Mouse (Mus musculus): ENCODE results near the gene Ncstn. TPM values are rescaled to one million over a fixed set of nuclear protein-coding genes. Genes with fewer than 3 reads are reported as not detected.

The Ncstn gene
- polyA plus RNA-seq, 1 experiment: 89.5 TPM

DNA sequence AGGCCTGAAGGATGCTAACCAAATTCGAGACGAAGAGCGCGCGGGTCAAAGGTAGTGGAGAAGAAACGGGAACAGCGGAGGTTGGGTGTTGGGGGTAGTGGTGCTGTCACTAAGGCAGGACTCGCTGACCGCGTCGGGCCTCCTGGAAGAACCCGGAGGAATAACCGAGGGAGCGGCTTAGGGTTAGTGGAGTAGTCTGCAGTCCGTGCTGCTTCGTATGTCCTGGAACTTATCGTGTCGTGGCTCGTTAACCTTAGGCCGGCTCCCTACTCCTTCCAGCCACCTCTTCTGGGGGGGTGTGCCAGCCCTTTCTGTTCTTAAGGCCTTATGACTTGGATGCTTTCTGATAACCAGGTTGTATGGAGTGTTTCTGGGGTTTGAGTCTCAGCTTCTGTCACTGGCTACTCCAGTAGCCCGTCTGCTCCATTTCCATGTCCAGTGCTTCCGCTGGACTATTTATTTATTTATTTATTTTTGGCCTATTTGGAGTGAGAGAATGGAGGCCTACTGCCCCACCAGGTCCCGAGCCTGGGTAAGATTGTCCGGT, 377 bp upstream of the Ncstn start:
- TF ChIP-seq POLR2A (IDR thresholded peaks at IDR 0.05; ENCODE audit: extremely low read depth, insufficient read depth, low read length): no peak
- TF ChIP-seq CTCF (IDR thresholded peaks at IDR 0.05; ENCODE audit: extremely low read depth, insufficient read depth, low read length): no peak
- Histone ChIP-seq H3K4me3 (ENCODE audit: insufficient read depth, low read length) (peak overlapping the region; percentile 93), H3K27ac (ENCODE audit: insufficient read depth, low read length) (no peak overlapping the region), H3K4me1 (ENCODE audit: control insufficient read depth, insufficient read depth, low read length) (peaks cover 3% of the 10 kb centered on the region)

DNA sequence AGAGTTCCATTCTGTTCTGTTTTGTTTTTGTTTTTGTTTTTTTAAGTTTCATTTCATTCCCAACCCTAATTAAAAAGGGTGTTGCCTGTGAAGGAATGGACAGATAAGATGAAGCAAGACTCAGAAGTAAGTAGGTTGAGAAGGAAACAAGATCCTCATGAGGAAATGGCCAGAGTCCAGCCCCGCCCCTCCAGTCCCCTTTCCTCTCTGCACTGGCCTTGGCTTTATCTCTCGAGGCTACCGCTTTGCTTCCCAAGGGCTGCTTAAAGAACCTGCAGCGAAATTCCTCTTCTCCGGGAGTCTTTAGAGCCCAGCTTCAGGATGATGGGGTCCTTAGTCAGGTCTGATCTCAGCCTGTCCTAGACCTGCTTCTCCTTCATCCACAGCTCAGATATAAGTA, 4.6 kb downstream of the Ncstn start:
- H3K4me1 ChIP-seq (ENCODE audit: control insufficient read depth, insufficient read depth, low read length): no peaks in the 10 kb centered on the region
- TF ChIP-seq POLR2A (IDR thresholded peaks at IDR 0.05; ENCODE audit: extremely low read depth, insufficient read depth, low read length): no peak
- no peak for TF ChIP-seq CTCF (IDR thresholded peaks at IDR 0.05; ENCODE audit: extremely low read depth, insufficient read depth, low read length)

DNA sequence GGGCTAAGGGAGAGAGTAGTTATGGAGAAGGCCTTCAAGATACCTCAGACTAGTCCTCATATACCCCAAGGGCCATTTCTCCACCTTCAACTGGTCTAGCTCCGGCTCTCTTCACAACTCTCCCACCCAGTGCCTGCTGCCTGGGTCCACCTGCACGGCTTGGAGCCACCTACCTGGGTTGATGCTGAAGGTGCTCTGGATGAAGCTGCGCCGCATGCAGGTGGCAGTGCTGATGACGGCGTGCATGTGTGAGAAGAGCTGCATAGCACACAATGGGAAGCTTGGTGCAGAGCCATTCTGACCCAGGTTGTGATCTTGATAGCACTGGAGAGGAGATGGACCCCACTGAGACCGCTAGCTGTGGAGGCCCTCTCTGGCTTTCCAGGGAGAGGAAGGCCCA, 10.0 kb downstream of the Ncstn start:
- Histone ChIP-seq H3K4me1 (ENCODE audit: control insufficient read depth, insufficient read depth, low read length) (no peaks in the 10 kb centered on the region), H3K4me3 (ENCODE audit: insufficient read depth, low read length) (no peak overlapping the region), H3K27ac (ENCODE audit: insufficient read depth, low read length) (no peak overlapping the region)
- no peak for TF ChIP-seq POLR2A (IDR thresholded peaks at IDR 0.05; ENCODE audit: extremely low read depth, insufficient read depth, low read length)
- TF ChIP-seq CTCF (IDR thresholded peaks at IDR 0.05; ENCODE audit: extremely low read depth, insufficient read depth, low read length): no peak

More for the DNA sequence above, 4.6 kb downstream of the Ncstn start:
- Histone ChIP-seq H3K4me3 (ENCODE audit: insufficient read depth, low read length) (no peak overlapping the region), H3K27ac (ENCODE audit: insufficient read depth, low read length) (no peak overlapping the region)

DNA sequence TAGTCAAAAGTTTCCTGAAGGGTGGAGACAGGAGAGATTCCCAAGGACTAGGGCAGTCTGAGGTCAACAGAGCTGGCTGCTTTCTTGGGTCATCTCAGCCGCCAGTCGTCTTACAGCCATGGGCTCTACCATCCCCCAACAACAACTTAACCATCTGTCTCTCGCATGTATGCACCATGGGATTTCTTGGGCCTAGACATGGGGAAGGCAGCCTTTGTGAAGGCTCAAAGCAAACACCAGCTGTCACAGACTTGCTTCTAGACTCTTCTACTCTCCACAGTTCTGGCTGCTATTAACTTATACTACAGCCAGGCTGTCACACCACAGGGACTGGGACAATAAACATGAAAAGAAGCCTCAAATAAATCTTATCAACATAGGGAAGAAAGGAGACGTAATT, 11.0 kb downstream of the Ncstn start:
- Histone ChIP-seq H3K27ac (ENCODE audit: insufficient read depth, low read length) (no peak overlapping the region), H3K4me1 (ENCODE audit: control insufficient read depth, insufficient read depth, low read length) (no peaks in the 10 kb centered on the region), H3K4me3 (ENCODE audit: insufficient read depth, low read length) (no peak overlapping the region)
- TF ChIP-seq CTCF (IDR thresholded peaks at IDR 0.05; ENCODE audit: extremely low read depth, insufficient read depth, low read length) (no peak), POLR2A (IDR thresholded peaks at IDR 0.05; ENCODE audit: extremely low read depth, insufficient read depth, low read length) (no peak)

DNA sequence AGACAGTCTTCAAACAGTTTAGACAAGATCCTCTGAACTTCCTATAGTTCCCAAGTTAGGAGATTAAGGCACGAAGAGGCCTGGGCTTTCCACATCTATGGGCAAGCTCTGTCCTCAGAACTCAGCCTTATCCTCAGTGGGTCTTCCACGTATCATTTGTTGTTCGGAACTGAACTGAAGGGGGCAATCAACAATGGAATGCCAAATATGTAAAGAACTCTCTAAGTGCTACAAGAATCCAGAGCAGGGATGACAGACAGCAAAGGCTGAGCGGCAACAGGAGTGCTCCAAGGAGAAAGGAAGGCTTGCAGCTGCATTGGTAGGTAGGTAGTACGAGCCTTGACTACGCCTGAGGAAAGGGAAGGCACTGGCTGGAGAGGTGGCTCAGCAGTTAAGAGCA, 12.4 kb downstream of the Ncstn start:
- Histone ChIP-seq H3K4me3 (ENCODE audit: insufficient read depth, low read length) (no peak overlapping the region), H3K4me1 (ENCODE audit: control insufficient read depth, insufficient read depth, low read length) (no peaks in the 10 kb centered on the region), H3K27ac (ENCODE audit: insufficient read depth, low read length) (no peak overlapping the region)
- TF ChIP-seq CTCF (IDR thresholded peaks at IDR 0.05; ENCODE audit: extremely low read depth, insufficient read depth, low read length) (no peak), POLR2A (IDR thresholded peaks at IDR 0.05; ENCODE audit: extremely low read depth, insufficient read depth, low read length) (no peak)

DNA sequence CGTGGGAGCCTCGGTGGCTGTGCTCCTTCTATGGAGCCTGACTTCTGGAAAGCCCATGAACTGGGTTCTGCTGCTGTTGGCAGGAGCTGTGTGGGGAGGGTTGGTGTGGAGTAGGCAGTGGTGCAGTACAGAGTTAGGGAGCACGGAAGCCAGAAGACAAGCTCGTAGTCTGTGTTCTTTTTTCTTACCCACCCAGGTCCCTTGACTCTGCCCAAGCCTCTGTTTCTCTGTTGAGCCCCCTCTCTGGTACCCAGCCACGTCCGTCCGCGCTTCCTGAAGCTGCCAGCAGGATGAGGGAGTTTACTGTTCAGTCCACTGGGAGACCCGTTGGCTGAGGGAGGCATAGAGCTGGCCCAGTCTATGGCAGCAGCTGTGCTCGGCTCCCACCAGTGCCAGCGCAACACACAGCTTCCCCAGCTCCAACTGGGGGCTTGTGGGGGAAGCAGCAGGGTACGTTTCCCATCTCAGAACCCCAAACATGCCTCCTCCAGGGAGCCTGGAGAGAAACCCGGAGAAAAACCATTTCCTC, 17.9 kb downstream of the Ncstn start:
- Histone ChIP-seq H3K27ac (ENCODE audit: insufficient read depth, low read length) (no peak overlapping the region), H3K4me1 (ENCODE audit: control insufficient read depth, insufficient read depth, low read length) (no peaks in the 10 kb centered on the region), H3K4me3 (ENCODE audit: insufficient read depth, low read length) (no peak overlapping the region)
- TF ChIP-seq CTCF (IDR thresholded peaks at IDR 0.05; ENCODE audit: extremely low read depth, insufficient read depth, low read length) (no peak), POLR2A (IDR thresholded peaks at IDR 0.05; ENCODE audit: extremely low read depth, insufficient read depth, low read length) (no peak)

DNA sequence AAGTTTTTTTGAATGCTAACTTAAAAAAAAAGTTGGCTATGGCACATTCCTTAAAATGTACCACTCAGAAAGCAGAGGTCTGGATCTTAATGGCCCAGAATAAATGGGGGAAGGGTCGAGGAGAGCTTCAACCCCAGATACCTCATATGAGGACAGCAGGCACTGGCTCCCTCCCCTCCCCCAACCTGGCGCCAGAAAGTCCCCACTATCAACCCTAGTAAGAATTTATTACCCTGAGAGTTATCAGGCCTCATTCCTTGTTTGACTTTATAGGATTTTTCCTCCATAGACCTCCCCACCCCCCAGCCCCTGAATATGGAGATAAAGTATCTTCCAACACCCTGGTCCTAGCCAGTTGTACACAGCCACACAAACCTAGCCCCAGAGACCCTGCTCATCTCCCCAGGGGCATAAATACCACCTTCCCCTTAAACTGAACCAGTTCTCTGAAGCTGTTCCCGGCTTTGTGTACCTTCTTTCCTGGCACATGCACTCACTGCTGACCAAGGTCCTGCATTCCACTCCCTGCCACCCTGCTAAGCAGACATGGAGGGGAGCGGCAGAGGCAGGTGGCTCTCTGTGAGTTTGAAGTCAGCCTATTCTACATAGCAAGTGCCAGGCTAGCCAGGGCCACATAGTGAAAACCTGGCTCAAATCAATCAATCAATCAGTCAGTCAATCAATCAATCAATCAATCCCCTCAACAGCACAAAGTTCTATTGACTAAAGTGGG, 19.1 kb downstream of the Ncstn start:
- TF ChIP-seq CTCF (IDR thresholded peaks at IDR 0.05; ENCODE audit: extremely low read depth, insufficient read depth, low read length): no peak
- no peak for TF ChIP-seq POLR2A (IDR thresholded peaks at IDR 0.05; ENCODE audit: extremely low read depth, insufficient read depth, low read length)
- H3K4me3 ChIP-seq (ENCODE audit: insufficient read depth, low read length): no peak overlapping the region
- H3K27ac ChIP-seq (ENCODE audit: insufficient read depth, low read length): no peak overlapping the region
- no peaks in the 10 kb centered on the region for H3K4me1 ChIP-seq (ENCODE audit: control insufficient read depth, insufficient read depth, low read length)

DNA sequence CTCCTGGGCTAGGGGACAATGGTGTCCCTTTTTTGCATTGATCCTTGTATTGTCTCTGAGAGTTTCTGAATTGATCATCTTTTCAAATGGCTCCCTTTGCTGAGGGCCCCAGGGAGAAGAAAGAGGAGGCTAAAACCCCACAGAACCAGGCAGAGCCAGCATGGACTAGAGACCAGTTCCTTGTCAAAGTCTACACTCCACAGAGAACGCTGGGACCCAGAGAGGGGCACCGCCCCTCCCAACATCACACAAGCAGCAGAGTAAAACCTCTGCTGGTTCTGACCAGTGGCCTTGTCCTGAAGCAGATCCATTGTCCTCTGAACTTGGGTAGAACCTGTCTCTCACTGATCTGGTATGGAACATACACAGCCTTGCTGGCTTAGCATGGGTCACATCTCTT, 20.5 kb downstream of the Ncstn start:
- 0 out of 2 replicates have a peak, but pooled peaks cover 1% of the 10 kb centered on the region for H3K4me1 ChIP-seq (ENCODE audit: control insufficient read depth, insufficient read depth, low read length)
- no peak overlapping the region for H3K4me3 ChIP-seq (ENCODE audit: insufficient read depth, low read length)
- no peak overlapping the region for H3K27ac ChIP-seq (ENCODE audit: insufficient read depth, low read length)
- TF ChIP-seq POLR2A (IDR thresholded peaks at IDR 0.05; ENCODE audit: extremely low read depth, insufficient read depth, low read length) (no peak), CTCF (IDR thresholded peaks at IDR 0.05; ENCODE audit: extremely low read depth, insufficient read depth, low read length) (no peak)

DNA sequence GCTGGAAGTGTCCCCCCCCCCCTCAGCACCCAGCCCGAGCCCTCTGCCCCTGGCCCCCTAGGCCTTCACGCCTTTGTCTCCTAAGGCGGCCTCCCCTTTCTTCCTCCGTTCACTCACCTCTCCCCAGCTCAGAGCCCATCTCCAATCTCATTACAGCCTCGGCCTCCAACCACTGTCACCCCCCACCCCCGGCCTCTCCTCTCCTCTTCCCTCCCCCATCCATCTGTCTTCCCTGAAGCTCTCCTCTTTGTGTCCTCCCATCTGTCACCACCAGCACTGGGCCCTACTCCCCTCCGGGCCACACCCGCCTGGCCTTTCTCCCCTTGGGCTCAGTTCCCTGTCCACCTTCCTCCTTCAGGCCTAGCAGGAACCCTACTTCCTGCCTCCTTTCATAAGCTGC, 21.4 kb downstream of the Ncstn start:
- TF ChIP-seq POLR2A (IDR thresholded peaks at IDR 0.05; ENCODE audit: extremely low read depth, insufficient read depth, low read length): no peak
- TF ChIP-seq CTCF (IDR thresholded peaks at IDR 0.05; ENCODE audit: extremely low read depth, insufficient read depth, low read length): no peak
- 0 out of 2 replicates have a peak, but pooled peaks cover 1% of the 10 kb centered on the region for H3K4me1 ChIP-seq (ENCODE audit: control insufficient read depth, insufficient read depth, low read length)
- no peak overlapping the region for H3K4me3 ChIP-seq (ENCODE audit: insufficient read depth, low read length)
- no peak overlapping the region for H3K27ac ChIP-seq (ENCODE audit: insufficient read depth, low read length)

DNA sequence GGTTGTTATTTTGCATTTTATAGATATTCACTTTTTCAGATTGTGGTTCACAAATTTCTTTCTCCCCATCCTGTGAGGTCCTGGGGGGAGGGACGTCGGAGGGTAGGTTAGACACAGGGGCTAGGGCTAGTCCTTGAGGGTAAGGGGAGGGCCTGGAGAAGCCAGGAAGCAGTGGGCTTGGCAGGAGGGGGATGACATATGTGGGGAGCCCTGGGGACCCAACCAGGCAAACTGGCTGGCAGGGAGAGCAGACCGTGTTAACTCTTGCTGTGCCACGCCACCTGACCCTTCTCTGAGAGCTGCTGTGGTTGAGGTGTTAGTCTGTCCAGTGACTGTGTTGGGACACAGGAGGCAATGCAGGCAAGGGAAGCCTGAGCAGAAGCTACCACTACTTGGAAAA, 21.9 kb downstream of the Ncstn start:
- Histone ChIP-seq H3K4me1 (ENCODE audit: control insufficient read depth, insufficient read depth, low read length) (0 out of 2 replicates have a peak, but pooled peaks cover 3% of the 10 kb centered on the region), H3K27ac (ENCODE audit: insufficient read depth, low read length) (no peak overlapping the region), H3K4me3 (ENCODE audit: insufficient read depth, low read length) (no peak overlapping the region)
- TF ChIP-seq POLR2A (IDR thresholded peaks at IDR 0.05; ENCODE audit: extremely low read depth, insufficient read depth, low read length) (no peak), CTCF (IDR thresholded peaks at IDR 0.05; ENCODE audit: extremely low read depth, insufficient read depth, low read length) (no peak)

Measured in cortical plate, adult 2 months (tissue).